Mouse (Mus musculus): ENCODE results near the gene Itprid2. TPM values are rescaled to one million over a fixed set of nuclear protein-coding genes. Genes with fewer than 3 reads are reported as not detected.

The Itprid2 gene
- polyA plus RNA-seq, 1 experiment from 2014 or later: 12.2 TPM

GRCm38 (mm10) chr2:79714745-79715144 is 79.6 kb downstream of the Itprid2 start:
- no peaks in the 10 kb centered on the region for H3K36me3 ChIP-seq (ENCODE audit: control insufficient read depth, insufficient read depth, low read length)
- no peak overlapping the region for H3K27ac ChIP-seq (ENCODE audit: low read depth, low read length)
- no peak overlapping the region for H3K4me3 ChIP-seq (ENCODE audit: low read depth, low read length)
- 85% methylated on average over 6 of the region's 6 CpGs for WGBS
- ATAC-seq (ENCODE audit: insufficient read depth, low FRiP score, low TSS enrichment) (no peak), DNase-seq (ENCODE audit: low spot score) (no peak)
- H3K27me3 ChIP-seq (ENCODE audit: control insufficient read depth, insufficient read depth, low read length): no peaks in the 10 kb centered on the region
- no peak overlapping the region for H3K9ac ChIP-seq (ENCODE audit: low read length)
- no peaks in the 10 kb centered on the region for H3K9me3 ChIP-seq (ENCODE audit: control insufficient read depth, low read length)
- no peak overlapping the region for H3K4me2 ChIP-seq (ENCODE audit: low read depth)
- no peaks in the 10 kb centered on the region for H3K4me1 ChIP-seq (ENCODE audit: control insufficient read depth, insufficient read depth, low read length)

DNA sequence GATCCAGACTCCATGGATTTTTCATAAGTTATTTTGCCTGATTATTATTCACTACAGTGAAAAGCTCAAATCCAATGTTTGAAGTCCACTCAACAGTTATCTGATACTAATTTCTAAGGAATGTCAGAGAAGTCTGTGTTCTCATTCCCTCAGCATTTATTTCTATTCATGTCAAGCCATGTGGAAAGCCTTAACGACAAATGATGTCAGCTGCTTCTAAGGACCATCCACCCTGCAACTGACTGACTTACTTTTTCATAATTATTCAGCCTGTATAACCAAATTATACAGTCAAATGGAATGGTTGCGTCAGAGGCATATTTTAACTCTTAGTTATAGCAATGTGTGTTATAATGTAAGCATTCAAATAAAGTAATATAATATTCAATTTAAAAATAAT is 80.8 kb downstream of the Itprid2 start:
- Histone ChIP-seq H3K9ac (ENCODE audit: low read length) (no peak overlapping the region), H3K27me3 (ENCODE audit: control insufficient read depth, insufficient read depth, low read length) (no peaks in the 10 kb centered on the region), H3K4me2 (ENCODE audit: low read depth) (no peak overlapping the region), H3K36me3 (ENCODE audit: control insufficient read depth, insufficient read depth, low read length) (no peaks in the 10 kb centered on the region), H3K9me3 (ENCODE audit: control insufficient read depth, low read length) (no peaks in the 10 kb centered on the region), H3K4me1 (ENCODE audit: control insufficient read depth, insufficient read depth, low read length) (no peaks in the 10 kb centered on the region), H3K4me3 (ENCODE audit: low read depth, low read length) (no peak overlapping the region), H3K27ac (ENCODE audit: low read depth, low read length) (no peak overlapping the region)
- 70% methylated on average over 2 of the region's 2 CpGs for WGBS
- DNase-seq (ENCODE audit: low spot score): no peak
- ATAC-seq (ENCODE audit: insufficient read depth, low FRiP score, low TSS enrichment): no peak

DNA sequence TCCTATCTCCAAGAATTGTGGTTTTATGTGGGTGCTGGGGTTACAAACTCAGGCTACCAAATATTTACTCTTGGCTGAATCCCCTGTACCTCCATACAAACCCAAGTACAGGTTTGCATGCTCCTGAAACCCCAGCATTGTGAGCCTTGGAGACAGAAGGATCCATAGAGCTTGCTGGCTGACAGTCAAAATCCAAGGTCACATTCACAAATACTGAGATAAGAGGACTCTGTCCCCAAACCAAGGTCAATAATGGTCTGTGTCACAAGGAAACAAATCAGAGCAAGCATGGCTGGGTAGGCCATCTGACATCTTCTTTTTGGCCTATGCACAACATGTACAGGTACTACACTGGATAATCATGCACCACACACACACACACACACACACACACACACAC is 82.7 kb downstream of the Itprid2 start:
- no peak overlapping the region for H3K4me3 ChIP-seq (ENCODE audit: low read depth, low read length)
- no peaks in the 10 kb centered on the region for H3K27me3 ChIP-seq (ENCODE audit: control insufficient read depth, insufficient read depth, low read length)
- H3K9me3 ChIP-seq (ENCODE audit: control insufficient read depth, low read length): no peaks in the 10 kb centered on the region
- no peaks in the 10 kb centered on the region for H3K4me1 ChIP-seq (ENCODE audit: control insufficient read depth, insufficient read depth, low read length)
- no peaks in the 10 kb centered on the region for H3K36me3 ChIP-seq (ENCODE audit: control insufficient read depth, insufficient read depth, low read length)
- no peak overlapping the region for H3K27ac ChIP-seq (ENCODE audit: low read depth, low read length)
- H3K9ac ChIP-seq (ENCODE audit: low read length): no peak overlapping the region
- DNase-seq (ENCODE audit: low spot score) (no peak), ATAC-seq (ENCODE audit: insufficient read depth, low FRiP score, low TSS enrichment) (no peak)
- no peak overlapping the region for H3K4me2 ChIP-seq (ENCODE audit: low read depth)

- no peaks in the 10 kb centered on the region for H3K9me3 ChIP-seq (ENCODE audit: control insufficient read depth, low read length)
- no peak for ATAC-seq (ENCODE audit: insufficient read depth, low FRiP score, low TSS enrichment)
- no peaks in the 10 kb centered on the region for H3K27me3 ChIP-seq (ENCODE audit: control insufficient read depth, insufficient read depth, low read length)
- no peak overlapping the region for H3K4me3 ChIP-seq (ENCODE audit: low read depth, low read length)
- H3K36me3 ChIP-seq (ENCODE audit: control insufficient read depth, insufficient read depth, low read length): no peaks in the 10 kb centered on the region
- 88% methylated on average over 1 of the region's 1 CpGs for WGBS
- no peak for DNase-seq (ENCODE audit: low spot score)
- no peak overlapping the region for H3K27ac ChIP-seq (ENCODE audit: low read depth, low read length)
- no peak overlapping the region for H3K4me2 ChIP-seq (ENCODE audit: low read depth)
- no peaks in the 10 kb centered on the region for H3K4me1 ChIP-seq (ENCODE audit: control insufficient read depth, insufficient read depth, low read length)
- H3K9ac ChIP-seq (ENCODE audit: low read length): no peak overlapping the region
Measured at GRCm38 (mm10) chr2:79722415-79722814, 87.3 kb downstream of the Itprid2 start.

Other genes starting within 250 kb of the Itprid2 start
- 31.8 and 44.8 TPM in 2 replicates for gene Neurod1, start 178.6 kb upstream of the Itprid2 start, polyA plus RNA-seq (2014; fragmentation: Nextera tagmentation; extraction: Ambion mirVana)
- 2.5 and 6.2 TPM in 2 replicates for gene Cerkl, start 178.6 kb upstream of the Itprid2 start, polyA plus RNA-seq (2014; fragmentation: Nextera tagmentation; extraction: Ambion mirVana)
- 37.2 and 53.6 TPM in 2 replicates for gene Ppp1r1c, start 72.4 kb downstream of the Itprid2 start, polyA plus RNA-seq (2014; fragmentation: Nextera tagmentation; extraction: Ambion mirVana)

All from neural tube, embryonic 11.5 days (tissue).